Mouse (Mus musculus) heart, embryonic 14.5 days (tissue): ENCODE results near the gene Tfap2c. TPM values are rescaled to one million over a fixed set of nuclear protein-coding genes. Genes with fewer than 3 reads are reported as not detected.

Experiments
- ATAC-seq: fragments of 200-750 bp; cut with Nextera tagmentation; 2 replicates; pipeline ENCODE4 v1.8.0; 2017; ENCODE audit warnings: low read depth, moderate TSS enrichment; ENCODE audit not compliant: insufficient number of reproducible peaks, insufficient read depth, low FRiP score
- H3K27ac ChIP-seq, 2 experiments: fragments of 200-500 bp in 1 of 2; fragments of 300-500 bp in 1 of 2; sonication (generic) in 1 of 2; replicated peaks in 1 of 2; 2 replicates each; pipeline ENCODE4 v1.5.1; 2012 to 2014; ENCODE audit warnings: low read depth in 2 of 2, low read length in 2 of 2, control low read depth in 1 of 2, mild to moderate bottlenecking in 1 of 2, mixed read lengths in 1 of 2; ENCODE audit not compliant: control insufficient read depth in 1 of 2, insufficient read depth in 1 of 2
- H3K27me3 ChIP-seq: fragments of 300-500 bp; sonication (generic); 2 replicates; pipeline ENCODE4 v1.6.1; 2014; ENCODE audit warnings: mild to moderate bottlenecking, low read length, control low read depth; ENCODE audit not compliant: control insufficient read depth, insufficient read depth
- H3K36me3 ChIP-seq: fragments of 300-500 bp; sonication (generic); 2 replicates; pipeline ENCODE4 v1.6.1; 2014; ENCODE audit warnings: mild to moderate bottlenecking, control low read depth, low read length, mixed read lengths; ENCODE audit not compliant: control insufficient read depth, insufficient read depth
- H3K4me1 ChIP-seq, 2 experiments: fragments of 200-500 bp in 1 of 2; fragments of 300-500 bp in 1 of 2; sonication (generic) in 1 of 2; 2 replicates each; pipeline ENCODE4 v1.6.1; 2012 to 2014; ENCODE audit warnings: low read length in 2 of 2, control low read depth in 1 of 2, mixed read lengths in 1 of 2; ENCODE audit not compliant: control insufficient read depth in 2 of 2, insufficient read depth in 2 of 2
- H3K4me2 ChIP-seq: fragments of 300-500 bp; sonication (generic); 2 replicates; pipeline ENCODE4 v1.6.1; 2014; ENCODE audit warnings: mild to moderate bottlenecking, low read length
- H3K4me3 ChIP-seq, 2 experiments: fragments of 200-500 bp in 1 of 2; fragments of 300-500 bp in 1 of 2; sonication (generic) in 1 of 2; 2 replicates each; pipeline ENCODE4 v1.5.1; 2012 to 2014; ENCODE audit warnings: low read length in 2 of 2, mild to moderate bottlenecking in 2 of 2, control low read depth in 1 of 2, low read depth in 1 of 2, moderate library complexity in 1 of 2; ENCODE audit not compliant: control insufficient read depth in 1 of 2, insufficient read depth in 1 of 2
- H3K9ac ChIP-seq: fragments of 300-500 bp; sonication (generic); 2 replicates; pipeline ENCODE4 v1.6.1; 2014; ENCODE audit warnings: mild to moderate bottlenecking, low read length
- H3K9me3 ChIP-seq: fragments of 300-500 bp; sonication (generic); 2 replicates; pipeline ENCODE4 v1.6.1; 2016; ENCODE audit warnings: low read length, control low read depth; ENCODE audit not compliant: control insufficient read depth
- WGBS: fragments of 180-500 bp; shearing (Covaris S2); extraction: QIAGEN DNeasy Blood & Tissue Kit; methylation state at CpG from one replicate; pipeline ENCODE4 v1.1.7; 2014; 5-methylcytosine and 5-hydroxymethylcytosine counted together
- polyA plus RNA-seq: library from polyadenylated mRNA; unstranded; fragments of >200 nt; fragmentation: Nextera tagmentation; extraction: Ambion mirVana; gene quantifications from 2 replicates; pipeline ENCODE4 v1.2.1, GENCODE M21; 2014

The Tfap2c gene
- polyA plus RNA-seq, 1 experiment from 2014 or later: not detected

DNA sequence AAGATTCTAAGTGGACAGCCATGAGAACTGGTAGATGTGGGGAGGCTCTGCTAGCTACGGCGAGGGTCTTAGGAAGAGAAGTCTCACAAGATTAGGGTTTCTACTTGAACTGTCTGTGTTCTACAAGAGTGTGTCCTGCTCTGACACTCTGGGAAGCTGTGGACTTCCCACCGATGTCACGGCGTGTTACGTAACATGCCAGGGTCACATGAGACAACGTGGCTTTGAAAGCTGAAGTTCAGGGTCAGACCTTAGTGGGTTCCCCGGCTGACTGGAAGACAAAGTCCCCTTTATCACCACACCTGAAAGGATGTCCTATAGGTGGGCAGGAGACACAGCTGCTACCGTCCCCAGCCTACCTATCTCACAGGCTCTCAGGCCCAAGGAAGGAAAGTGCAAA, 48.5 kb downstream of the Tfap2c start:
- H3K4me3 ChIP-seq: no peak overlapping the region
- no peak overlapping the region for H3K4me2 ChIP-seq
- 80% methylated on average over 9 of the region's 9 CpGs for WGBS
- ATAC-seq: no peak
- H3K4me1 ChIP-seq: no peaks in the 10 kb centered on the region
- no peak overlapping the region for H3K27ac ChIP-seq
- H3K9ac ChIP-seq: no peak overlapping the region
- no peaks in the 10 kb centered on the region for H3K27me3 ChIP-seq
- H3K36me3 ChIP-seq: no peaks in the 10 kb centered on the region
- H3K9me3 ChIP-seq: no peaks in the 10 kb centered on the region

DNA sequence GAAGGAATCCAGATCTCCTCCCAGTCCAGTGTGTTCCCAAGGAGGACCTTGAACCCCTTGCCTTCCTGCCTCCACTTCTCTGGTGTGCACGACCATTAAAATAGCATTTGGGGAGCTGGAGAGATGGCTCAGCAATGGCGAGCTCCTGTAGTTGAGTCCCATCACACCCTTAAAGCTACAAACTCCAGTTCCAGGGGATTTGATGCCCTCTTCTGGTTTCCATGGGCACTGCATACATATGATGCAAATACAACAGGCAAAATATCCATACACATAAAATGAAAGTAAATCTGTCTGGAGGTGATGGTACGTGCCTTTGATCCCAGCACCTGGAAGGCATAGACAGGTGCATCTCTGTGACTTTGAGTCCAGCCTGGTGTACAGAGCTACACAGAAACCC, 55.2 kb downstream of the Tfap2c start:
- ATAC-seq: no peak
- 87% methylated on average over 3 of the region's 3 CpGs for WGBS
- no peaks in the 10 kb centered on the region for H3K4me1 ChIP-seq
- no peaks in the 10 kb centered on the region for H3K36me3 ChIP-seq
- H3K9ac ChIP-seq: no peak overlapping the region
- H3K4me2 ChIP-seq: no peak overlapping the region
- no peak overlapping the region for H3K27ac ChIP-seq
- no peaks in the 10 kb centered on the region for H3K9me3 ChIP-seq
- no peaks in the 10 kb centered on the region for H3K27me3 ChIP-seq
- no peak overlapping the region for H3K4me3 ChIP-seq

DNA sequence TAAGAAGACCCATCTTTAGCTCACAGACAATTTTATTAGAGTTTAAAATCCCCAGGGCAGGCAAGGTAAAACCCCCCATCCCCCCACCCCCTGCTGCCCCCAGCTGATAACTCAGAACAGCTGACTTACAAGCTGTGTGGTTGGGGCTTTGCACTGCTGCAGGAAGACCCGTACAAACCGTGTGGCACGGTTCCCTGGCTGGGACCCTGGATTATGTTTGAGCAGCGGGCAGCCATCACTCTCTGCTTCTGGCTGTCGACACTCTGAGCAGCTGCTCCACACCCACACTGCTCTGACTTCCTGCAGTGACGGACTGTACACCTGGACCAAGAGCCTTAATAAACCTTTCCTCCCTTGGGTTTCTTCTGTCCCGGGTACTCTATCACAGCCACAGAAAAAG, 56.2 kb downstream of the Tfap2c start:
- Histone ChIP-seq H3K9me3 (no peaks in the 10 kb centered on the region), H3K9ac (no peak overlapping the region), H3K4me1 (no peaks in the 10 kb centered on the region), H3K4me3 (no peak overlapping the region), H3K4me2 (no peak overlapping the region), H3K27ac (no peak overlapping the region), H3K36me3 (no peaks in the 10 kb centered on the region), H3K27me3 (no peaks in the 10 kb centered on the region)
- ATAC-seq: no peak
- 14% methylated on average over 7 of the region's 7 CpGs for WGBS

DNA sequence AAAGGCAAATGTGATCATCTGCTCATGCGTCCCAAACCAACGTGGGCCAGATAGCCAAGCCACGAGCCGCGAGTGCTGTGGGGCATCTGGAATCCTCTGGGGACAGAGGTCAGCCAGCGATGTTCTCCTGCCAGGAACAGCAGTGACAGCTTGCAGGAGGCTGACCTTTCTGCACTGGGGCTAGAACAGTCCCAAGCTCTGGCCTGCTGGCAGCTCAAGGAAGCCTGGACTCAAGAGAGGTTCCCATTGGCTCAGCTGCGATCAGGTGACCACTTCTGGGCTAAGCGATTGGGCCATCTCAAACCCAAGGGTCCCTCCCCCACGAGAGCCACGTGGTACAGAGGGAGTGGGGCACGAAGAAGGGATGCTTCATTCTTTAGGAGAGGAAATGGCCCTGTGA, 58.3 kb downstream of the Tfap2c start:
- WGBS: 63% methylated on average over 11 of the region's 11 CpGs

More for the DNA sequence above, 58.3 kb downstream of the Tfap2c start:
- H3K9ac ChIP-seq: no peak overlapping the region
- H3K27ac ChIP-seq: no peak overlapping the region
- no peaks in the 10 kb centered on the region for H3K4me1 ChIP-seq
- no peak overlapping the region for H3K4me3 ChIP-seq
- H3K36me3 ChIP-seq: no peaks in the 10 kb centered on the region
- H3K4me2 ChIP-seq: no peak overlapping the region
- H3K9me3 ChIP-seq: no peaks in the 10 kb centered on the region
- H3K27me3 ChIP-seq: peaks cover 3% of the 10 kb centered on the region; the same call in 1 of the 2 replicates
- no peak for ATAC-seq

Other genes starting within 250 kb of the Tfap2c start
- gene Fam210b, start 204.0 kb upstream of the Tfap2c start, polyA plus RNA-seq: 10.4 and 13.1 TPM in 2 replicates
- 79.0 and 88.9 TPM in 2 replicates for gene Aurka, start 179.1 kb upstream of the Tfap2c start, polyA plus RNA-seq
- 28.1 and 30.3 TPM in 2 replicates for gene Cstf1, start 178.9 kb upstream of the Tfap2c start, polyA plus RNA-seq
- gene Cass4, start 155.8 kb upstream of the Tfap2c start, polyA plus RNA-seq: 0.27 and 0.30 TPM in 2 replicates
- gene Rtf2, start 109.0 kb upstream of the Tfap2c start, polyA plus RNA-seq: 48.3 and 49.5 TPM in 2 replicates
- gene Gcnt7, start 91.0 kb upstream of the Tfap2c start, polyA plus RNA-seq: 0.61 and 0.71 TPM in 2 replicates
- gene Fam209, start 77.1 kb upstream of the Tfap2c start, polyA plus RNA-seq: 0.31 TPM in 1 of 2 replicates, not detected in the other